Comparison of ENCODE assay signal across 8 mouse cellular contexts in the genomic region with DNA sequence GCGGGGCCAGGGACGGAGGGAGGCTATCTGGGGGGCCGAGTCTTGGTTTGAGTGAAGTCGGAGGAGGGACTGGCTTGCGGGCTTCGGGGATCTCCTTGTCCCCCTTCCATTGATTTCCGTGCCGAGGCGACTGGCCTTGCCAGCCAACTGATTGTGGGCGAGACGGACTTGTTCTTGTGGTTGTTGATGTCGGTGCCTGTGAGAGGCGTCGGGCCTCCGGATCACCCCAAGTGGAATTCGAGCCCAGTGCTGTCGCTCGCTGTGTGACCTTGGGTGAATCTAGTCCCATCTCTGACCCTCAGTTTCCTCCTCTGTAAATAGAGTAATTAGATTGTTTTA. TPM values are rescaled to one million over a fixed set of nuclear protein-coding genes. Genes with fewer than 3 reads are reported as not detected.
DNase-seq lines count a peak whose midpoint lies in the region; ATAC-seq and TF ChIP-seq lines count a peak whose summit lies in the region.

No protein-coding gene starts in this region.

- DNase-seq in heart, adult 2 months = no peak
- DNase-seq in heart, postnatal 25 days (ENCODE audit: low spot score) = no peak
- no peak for DNase-seq in gastrocnemius, postnatal 25 days
- DNase-seq in layer of hippocampus, postnatal 10 days (ENCODE audit: low spot score in 2 of 2) = no peak

- H3K4me3 ChIP-seq in heart, adult 2 months = peak overlapping the region; percentile 97
- peak overlapping the region; percentile 86 for H3K4me3 ChIP-seq in C2C12 (ENCODE audit: insufficient read depth, poor library complexity, severe bottlenecking)
- H3K4me3 ChIP-seq in embryonic facial prominence, embryonic 15.5 days (replicated peaks) = peak overlapping the region; percentile 76
- peak overlapping the region; percentile 90 for H3K4me3 ChIP-seq in limb, embryonic 15.5 days
- peak overlapping the region; percentile 89 for H3K4me3 ChIP-seq in stomach, embryonic 15.5 days (replicated peaks)

- peak overlapping the region; percentile 83 for H3ac ChIP-seq in C2C12 (ENCODE audit: control insufficient read depth, insufficient read length, low read depth)

- peaks cover 72% of the 10 kb centered on the region for H3K79me3 ChIP-seq in C2C12 (ENCODE audit: low read depth)

- H3K27me3 ChIP-seq in heart, adult 2 months (ENCODE audit: control insufficient read depth, insufficient read depth, low read length) = no peaks in the 10 kb centered on the region
- no peaks in the 10 kb centered on the region for H3K27me3 ChIP-seq in C2C12 (ENCODE audit: control insufficient read depth, insufficient read depth, insufficient read length)
- no peaks in the 10 kb centered on the region for H3K27me3 ChIP-seq in embryonic facial prominence, embryonic 15.5 days
- no peaks in the 10 kb centered on the region for H3K27me3 ChIP-seq in limb, embryonic 15.5 days
- H3K27me3 ChIP-seq in stomach, embryonic 15.5 days (replicated peaks) = no peaks in the 10 kb centered on the region

- peak overlapping the region; percentile 79 for H3K4me2 ChIP-seq in embryonic facial prominence, embryonic 15.5 days (replicated peaks)
- peak overlapping the region; percentile 80 for H3K4me2 ChIP-seq in limb, embryonic 15.5 days
- peak overlapping the region; percentile 76 for H3K4me2 ChIP-seq in stomach, embryonic 15.5 days

- TF ChIP-seq CTCF in heart, adult 2 months (IDR thresholded peaks at IDR 0.05) = no peak
- TF ChIP-seq CTCF in C2C12 (IDR thresholded peaks at IDR 0.05; ENCODE audit: control insufficient read depth, insufficient read depth, insufficient read length) = no peak

- TF ChIP-seq EP300 in heart, adult 2 months (IDR thresholded peaks at IDR 0.05; ENCODE audit: insufficient read depth, low read depth, low read length) = no peak

- TF ChIP-seq POLR2A in heart, adult 2 months (IDR thresholded peaks at IDR 0.05; ENCODE audit: insufficient read depth, low read depth, low read length) = no peak

- no peak for ATAC-seq in embryonic facial prominence, embryonic 15.5 days (ENCODE audit: insufficient number of reproducible peaks, low FRiP score, low TSS enrichment, low read depth)
- no peak for ATAC-seq in limb, embryonic 15.5 days (ENCODE audit: insufficient number of reproducible peaks, low FRiP score, low TSS enrichment, low read depth)
- ATAC-seq in stomach, embryonic 15.5 days (ENCODE audit: insufficient read depth, low FRiP score, low read depth) = peak; percentile 4; the same call in 1 of the 2 replicates

- no peaks in the 10 kb centered on the region for H3K36me3 ChIP-seq in heart, adult 2 months (ENCODE audit: control insufficient read depth, insufficient read depth, low read length)
- H3K36me3 ChIP-seq in C2C12 (ENCODE audit: control insufficient read depth, insufficient read depth) = peaks cover 27% of the 10 kb centered on the region
- peaks cover 19% of the 10 kb centered on the region for H3K36me3 ChIP-seq in embryonic facial prominence, embryonic 15.5 days
- peaks cover 23% of the 10 kb centered on the region for H3K36me3 ChIP-seq in limb, embryonic 15.5 days
- peaks cover 16% of the 10 kb centered on the region for H3K36me3 ChIP-seq in stomach, embryonic 15.5 days

- under 1% methylated on average over 18 of the region's 18 CpGs for WGBS in heart, adult 2 months
- under 1% methylated on average over 18 of the region's 18 CpGs for WGBS in embryonic facial prominence, embryonic 15.5 days
- under 1% methylated on average over 17 of the region's 18 CpGs for WGBS in limb, embryonic 15.5 days
- WGBS in stomach, embryonic 15.5 days = under 1% methylated on average over 18 of the region's 18 CpGs

- H3K9me3 ChIP-seq in embryonic facial prominence, embryonic 15.5 days (replicated peaks) = no peaks in the 10 kb centered on the region
- no peaks in the 10 kb centered on the region for H3K9me3 ChIP-seq in limb, embryonic 15.5 days
- H3K9me3 ChIP-seq in stomach, embryonic 15.5 days = no peaks in the 10 kb centered on the region

- peak overlapping the region; percentile 92 for H3K9ac ChIP-seq in heart, adult 2 months (ENCODE audit: low read depth, low read length)
- H3K9ac ChIP-seq in embryonic facial prominence, embryonic 15.5 days = peak overlapping the region; percentile 97
- H3K9ac ChIP-seq in limb, embryonic 15.5 days = peak overlapping the region; percentile 95
- H3K9ac ChIP-seq in stomach, embryonic 15.5 days = peak overlapping the region; percentile 99

- H3K4me1 ChIP-seq in heart, adult 2 months (ENCODE audit: control insufficient read depth, insufficient read depth, low read length) = peaks cover 4% of the 10 kb centered on the region
- peaks cover 47% of the 10 kb centered on the region for H3K4me1 ChIP-seq in embryonic facial prominence, embryonic 15.5 days
- H3K4me1 ChIP-seq in limb, embryonic 15.5 days = peaks cover 48% of the 10 kb centered on the region
- H3K4me1 ChIP-seq in stomach, embryonic 15.5 days = peaks cover 44% of the 10 kb centered on the region

- peak overlapping the region; percentile 96 for H3K27ac ChIP-seq in heart, adult 2 months
- H3K27ac ChIP-seq in embryonic facial prominence, embryonic 15.5 days (replicated peaks) = peak overlapping the region; percentile 88
- peak overlapping the region; percentile 92 for H3K27ac ChIP-seq in limb, embryonic 15.5 days
- H3K27ac ChIP-seq in stomach, embryonic 15.5 days = peak overlapping the region; percentile 91

- intact Hi-C loops in heart, adult 2 months (cut with DNase I) = no loop called here
- intact Hi-C loops in heart, postnatal 25 days (cut with DNase I) = loop anchor here (1.0 to 5.0 kb wide), 2 partner anchors 61 to 69 kb away; a partner anchor contains a TSS

- H3K79me2 ChIP-seq in heart, adult 2 months (replicated peaks; ENCODE audit: control insufficient read depth, insufficient read depth, low read length) = peaks cover 6% of the 10 kb centered on the region
- H3K79me2 ChIP-seq in C2C12 (ENCODE audit: control insufficient read depth, insufficient read depth) = peaks cover 86% of the 10 kb centered on the region

TF ChIP-seq in C2C12, 6 proteins besides CTCF, POLR2A, EP300 and RAD21:
- TF ChIP-seq MYOG (IDR thresholded peaks at IDR 0.05; ENCODE audit: control insufficient read depth, extremely low read depth, insufficient read length) (no peak), MYOD1 (IDR thresholded peaks at IDR 0.05; ENCODE audit: control insufficient read depth, insufficient read length, low read depth) (no peak), MAX (IDR thresholded peaks at IDR 0.05) (no peak)

RNA-seq across cellular contexts. Expression of a gene that starts 0.6 kb away (rescaled TPM):
- 100 to 1,000 TPM in 1 of 2 experiments, 10 to 100 TPM in 1; 86.3 to 101 TPM for total RNA-seq in heart, adult 2 months (2021)
- polyA plus RNA-seq in heart, adult 2 months (2012; rRNA removed) = 84.2 and 103 TPM in 2 replicates
- 10 to 100 TPM; 85.4 to 93.5 TPM for total RNA-seq in heart, postnatal 25 days (2021)
- 42.1 TPM for polyA plus RNA-seq in C2C12 (2012; fragmentation: generic; extraction: Trizol)
- polyA plus RNA-seq in embryonic facial prominence, embryonic 15.5 days (2015; fragmentation: Nextera tagmentation; extraction: Ambion mirVana) = 41.2 and 43.6 TPM in 2 replicates
- 39.6 and 41.9 TPM in 2 replicates for polyA plus RNA-seq in limb, embryonic 15.5 days (2015; fragmentation: Nextera tagmentation; extraction: Ambion mirVana)
- 36.1 and 37.9 TPM in 2 replicates for polyA plus RNA-seq in stomach, embryonic 15.5 days (2015; fragmentation: Nextera tagmentation; extraction: Ambion mirVana)
- 100 to 1,000 TPM; 103 to 107 TPM for total RNA-seq in gastrocnemius, postnatal 25 days (2021)
- 10 to 100 TPM; 69.1 to 83.7 TPM for total RNA-seq in layer of hippocampus, postnatal 10 days (2021)

RNA-seq across cellular contexts. Expression of a gene that starts 0.7 kb away (rescaled TPM):
- total RNA-seq in heart, adult 2 months (2021) = 10 to 100 TPM; 48.9 to 51.8 TPM
- polyA plus RNA-seq in heart, adult 2 months (2012; rRNA removed) = 48.0 and 63.5 TPM in 2 replicates
- total RNA-seq in heart, postnatal 25 days (2021) = 10 to 100 TPM; 52.2 to 55.0 TPM
- polyA plus RNA-seq in C2C12 (2012; fragmentation: generic; extraction: Trizol) = 243 TPM
- polyA plus RNA-seq in embryonic facial prominence, embryonic 15.5 days (2015; fragmentation: Nextera tagmentation; extraction: Ambion mirVana) = 122 and 129 TPM in 2 replicates
- polyA plus RNA-seq in limb, embryonic 15.5 days (2015; fragmentation: Nextera tagmentation; extraction: Ambion mirVana) = 112 and 117 TPM in 2 replicates
- polyA plus RNA-seq in stomach, embryonic 15.5 days (2015; fragmentation: Nextera tagmentation; extraction: Ambion mirVana) = 122 and 124 TPM in 2 replicates
- total RNA-seq in gastrocnemius, postnatal 25 days (2021) = 10 to 100 TPM; 18.7 to 23.6 TPM
- total RNA-seq in layer of hippocampus, postnatal 10 days (2021) = 10 to 100 TPM; 45.1 to 45.9 TPM
